Mouse (Mus musculus) lung, postnatal 0 days (tissue): ENCODE results near the gene Rrp15.

ENCODE experiments used
- CTCF ChIP-seq: IDR thresholded peaks from 2 replicates; pipeline ENCODE4 v1.5.1; 2016; ENCODE audit warnings: antibody characterized with exemption, mild to moderate bottlenecking
- EP300 ChIP-seq: IDR thresholded peaks from 2 replicates; pipeline ENCODE4 v1.6.1; 2016; ENCODE audit warnings: antibody characterized with exemption, mild to moderate bottlenecking, control low read depth

- peak; percentile 65 for TF ChIP-seq CTCF
- no peak for TF ChIP-seq EP300
Measured at GRCm38 (mm10) chr1:186692370-186692769, 56.8 kb downstream of the Rrp15 start.
